Mouse (Mus musculus): ENCODE results near the gene Vps51. TPM values are rescaled to one million over a fixed set of nuclear protein-coding genes. Genes with fewer than 3 reads are reported as not detected.

The Vps51 gene
- polyA plus RNA-seq, 1 experiment, result 47.4 TPM

DNA sequence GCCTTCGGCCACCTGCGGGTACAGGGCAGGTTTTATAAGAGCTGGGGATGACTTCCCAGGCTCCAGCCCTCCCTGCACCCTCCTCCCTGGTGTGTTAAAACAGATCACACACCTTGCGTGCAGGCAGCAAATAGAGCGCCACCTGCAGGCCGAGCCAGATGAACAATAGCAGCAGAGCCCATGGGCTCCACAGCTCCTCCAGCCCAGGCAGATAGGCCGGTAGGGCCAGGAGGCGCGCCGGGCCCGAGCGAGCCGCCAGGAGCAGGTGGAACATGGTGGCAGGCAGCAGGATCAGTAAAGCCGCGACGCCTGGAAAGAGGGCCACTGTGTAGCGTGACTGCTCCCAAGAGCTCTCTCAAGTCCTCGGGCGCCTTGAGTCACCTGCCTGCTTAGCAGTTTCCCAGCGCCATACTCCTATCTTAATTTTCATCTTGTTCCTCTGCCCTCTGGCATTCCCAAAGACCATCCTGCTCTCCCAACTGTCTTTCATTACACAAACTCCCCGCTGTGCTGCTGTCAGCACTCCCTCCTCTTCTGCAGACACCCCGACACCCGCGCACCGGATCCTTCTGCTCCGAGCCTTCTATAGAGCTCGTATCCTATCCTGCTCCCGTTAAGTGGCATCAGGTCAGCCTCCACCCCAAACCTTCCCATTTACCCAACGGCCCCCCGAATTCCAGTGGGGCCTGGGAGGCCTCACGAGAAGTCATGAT lies 9.9 kb downstream of the Vps51 start:
- H3K27ac ChIP-seq (ENCODE audit: insufficient read depth, low read length), result peak overlapping the region; percentile 30; the same call in 1 of the 2 replicates
- no peaks in the 10 kb centered on the region for H3K36me3 ChIP-seq (ENCODE audit: control insufficient read depth, insufficient read depth, low read length, poor library complexity, severe bottlenecking)
- peak overlapping the region; percentile 74 for H3K9ac ChIP-seq (ENCODE audit: low read depth, poor library complexity, severe bottlenecking)
- H3K4me1 ChIP-seq (ENCODE audit: control insufficient read depth, insufficient read depth, low read length), result peaks cover 2% of the 10 kb centered on the region
- peak overlapping the region; percentile 82 for H3K4me3 ChIP-seq (ENCODE audit: low read depth, low read length)
- H3K27me3 ChIP-seq (ENCODE audit: control insufficient read depth, insufficient read depth, low read length, poor library complexity, severe bottlenecking), result no peaks in the 10 kb centered on the region
- TF ChIP-seq CTCF (IDR thresholded peaks at IDR 0.05; ENCODE audit: low read depth, low read length) (peak; percentile 97), EP300 (IDR thresholded peaks at IDR 0.05; ENCODE audit: insufficient read depth, low read depth, low read length) (peak; percentile 41; the same call in 1 of the 2 replicates), POLR2A (IDR thresholded peaks at IDR 0.05; ENCODE audit: insufficient read depth, low read length) (no peak)
- H3K9me3 ChIP-seq (replicated peaks; ENCODE audit: control insufficient read depth, insufficient read depth, low read length, poor library complexity, severe bottlenecking), result no peaks in the 10 kb centered on the region

DNA sequence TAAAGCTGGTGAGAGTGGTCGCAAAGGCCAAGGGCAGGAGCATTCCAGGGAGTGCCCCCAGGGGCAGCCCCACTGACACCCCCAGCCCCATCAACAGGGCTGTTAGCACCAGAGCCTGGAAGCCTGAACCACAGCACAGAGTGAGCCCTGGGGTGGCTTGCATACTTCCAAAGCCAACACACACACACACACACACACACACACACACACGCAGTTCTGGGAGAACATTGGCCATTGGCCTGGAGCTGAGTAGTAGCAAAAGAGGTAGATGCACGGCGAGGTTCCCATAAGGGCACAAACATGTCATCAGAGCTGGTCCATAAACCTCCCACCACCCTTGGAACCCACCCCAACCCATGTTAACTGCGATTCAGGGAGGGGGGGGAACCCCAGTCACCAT lies 10.5 kb downstream of the Vps51 start:
- H3K9ac ChIP-seq (ENCODE audit: low read depth, poor library complexity, severe bottlenecking), result peak overlapping the region; percentile 74
- no peaks in the 10 kb centered on the region for H3K9me3 ChIP-seq (replicated peaks; ENCODE audit: control insufficient read depth, insufficient read depth, low read length, poor library complexity, severe bottlenecking)
- TF ChIP-seq POLR2A (IDR thresholded peaks at IDR 0.05; ENCODE audit: insufficient read depth, low read length), result no peak
- no peak for TF ChIP-seq EP300 (IDR thresholded peaks at IDR 0.05; ENCODE audit: insufficient read depth, low read depth, low read length)
- TF ChIP-seq CTCF (IDR thresholded peaks at IDR 0.05; ENCODE audit: low read depth, low read length), result no peak
- no peaks in the 10 kb centered on the region for H3K27me3 ChIP-seq (ENCODE audit: control insufficient read depth, insufficient read depth, low read length, poor library complexity, severe bottlenecking)
- H3K4me1 ChIP-seq (ENCODE audit: control insufficient read depth, insufficient read depth, low read length), result peaks cover 2% of the 10 kb centered on the region
- H3K27ac ChIP-seq (ENCODE audit: insufficient read depth, low read length), result no peak overlapping the region
- H3K36me3 ChIP-seq (ENCODE audit: control insufficient read depth, insufficient read depth, low read length, poor library complexity, severe bottlenecking), result no peaks in the 10 kb centered on the region
- peak overlapping the region; percentile 44 for H3K4me3 ChIP-seq (ENCODE audit: low read depth, low read length)

DNA sequence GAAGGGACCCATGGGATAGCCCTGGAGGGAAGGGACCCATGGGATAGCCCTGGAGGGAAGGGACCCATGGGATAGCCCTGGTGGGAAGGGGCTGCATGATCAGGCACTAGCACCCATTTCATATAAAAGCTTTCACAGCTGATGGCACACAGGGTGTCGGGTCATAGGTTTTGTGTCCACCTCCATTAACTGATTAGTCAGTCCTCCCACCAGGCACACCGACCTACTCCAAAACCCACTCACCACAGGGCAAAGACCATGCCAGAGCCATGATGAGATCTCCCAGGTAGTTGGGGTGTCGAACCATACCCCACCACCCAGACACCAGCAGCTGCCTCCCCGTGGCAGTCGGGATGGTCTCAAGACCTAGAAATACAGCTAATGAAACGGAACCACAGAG lies 13.9 kb downstream of the Vps51 start:
- Histone ChIP-seq H3K27ac (ENCODE audit: insufficient read depth, low read length) (no peak overlapping the region), H3K9ac (ENCODE audit: low read depth, poor library complexity, severe bottlenecking) (no peak overlapping the region), H3K4me3 (ENCODE audit: low read depth, low read length) (no peak overlapping the region), H3K4me1 (ENCODE audit: control insufficient read depth, insufficient read depth, low read length) (peaks cover under 1% of the 10 kb centered on the region), H3K36me3 (ENCODE audit: control insufficient read depth, insufficient read depth, low read length, poor library complexity, severe bottlenecking) (peaks cover 15% of the 10 kb centered on the region), H3K27me3 (ENCODE audit: control insufficient read depth, insufficient read depth, low read length, poor library complexity, severe bottlenecking) (no peaks in the 10 kb centered on the region), H3K9me3 (replicated peaks; ENCODE audit: control insufficient read depth, insufficient read depth, low read length, poor library complexity, severe bottlenecking) (no peaks in the 10 kb centered on the region)
- TF ChIP-seq POLR2A (IDR thresholded peaks at IDR 0.05; ENCODE audit: insufficient read depth, low read length), result no peak
- no peak for TF ChIP-seq CTCF (IDR thresholded peaks at IDR 0.05; ENCODE audit: low read depth, low read length)
- TF ChIP-seq EP300 (IDR thresholded peaks at IDR 0.05; ENCODE audit: insufficient read depth, low read depth, low read length), result no peak

DNA sequence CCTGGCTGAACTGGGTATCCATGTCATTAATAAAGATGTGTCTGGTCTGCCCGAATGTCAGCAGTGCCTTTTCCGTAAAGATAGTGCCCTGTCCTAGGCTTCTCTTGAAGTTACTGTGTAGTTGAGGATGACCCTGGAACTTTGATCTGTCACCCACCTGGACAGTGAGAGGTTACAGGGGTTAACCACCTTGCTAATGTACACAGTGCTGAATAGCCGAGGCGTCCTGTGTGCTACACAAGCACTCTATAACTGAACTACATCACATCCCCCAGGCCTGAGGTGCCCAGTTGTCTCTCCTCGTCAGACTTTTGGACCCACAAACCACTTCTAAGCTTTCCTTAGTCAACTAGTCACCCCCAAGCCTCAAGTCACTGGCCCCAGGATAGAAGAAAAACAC lies 14.6 kb downstream of the Vps51 start:
- H3K4me3 ChIP-seq (ENCODE audit: low read depth, low read length), result peak overlapping the region; percentile 97; the same call in 1 of the 2 replicates
- no peaks in the 10 kb centered on the region for H3K9me3 ChIP-seq (replicated peaks; ENCODE audit: control insufficient read depth, insufficient read depth, low read length, poor library complexity, severe bottlenecking)
- H3K9ac ChIP-seq (ENCODE audit: low read depth, poor library complexity, severe bottlenecking), result peak overlapping the region; percentile 90
- no peaks in the 10 kb centered on the region for H3K4me1 ChIP-seq (ENCODE audit: control insufficient read depth, insufficient read depth, low read length)
- no peak for TF ChIP-seq POLR2A (IDR thresholded peaks at IDR 0.05; ENCODE audit: insufficient read depth, low read length)
- no peak for TF ChIP-seq CTCF (IDR thresholded peaks at IDR 0.05; ENCODE audit: low read depth, low read length)
- TF ChIP-seq EP300 (IDR thresholded peaks at IDR 0.05; ENCODE audit: insufficient read depth, low read depth, low read length), result no peak
- H3K27me3 ChIP-seq (ENCODE audit: control insufficient read depth, insufficient read depth, low read length, poor library complexity, severe bottlenecking), result no peaks in the 10 kb centered on the region
- no peak overlapping the region for H3K27ac ChIP-seq (ENCODE audit: insufficient read depth, low read length)
- peaks cover 15% of the 10 kb centered on the region for H3K36me3 ChIP-seq (ENCODE audit: control insufficient read depth, insufficient read depth, low read length, poor library complexity, severe bottlenecking)

DNA sequence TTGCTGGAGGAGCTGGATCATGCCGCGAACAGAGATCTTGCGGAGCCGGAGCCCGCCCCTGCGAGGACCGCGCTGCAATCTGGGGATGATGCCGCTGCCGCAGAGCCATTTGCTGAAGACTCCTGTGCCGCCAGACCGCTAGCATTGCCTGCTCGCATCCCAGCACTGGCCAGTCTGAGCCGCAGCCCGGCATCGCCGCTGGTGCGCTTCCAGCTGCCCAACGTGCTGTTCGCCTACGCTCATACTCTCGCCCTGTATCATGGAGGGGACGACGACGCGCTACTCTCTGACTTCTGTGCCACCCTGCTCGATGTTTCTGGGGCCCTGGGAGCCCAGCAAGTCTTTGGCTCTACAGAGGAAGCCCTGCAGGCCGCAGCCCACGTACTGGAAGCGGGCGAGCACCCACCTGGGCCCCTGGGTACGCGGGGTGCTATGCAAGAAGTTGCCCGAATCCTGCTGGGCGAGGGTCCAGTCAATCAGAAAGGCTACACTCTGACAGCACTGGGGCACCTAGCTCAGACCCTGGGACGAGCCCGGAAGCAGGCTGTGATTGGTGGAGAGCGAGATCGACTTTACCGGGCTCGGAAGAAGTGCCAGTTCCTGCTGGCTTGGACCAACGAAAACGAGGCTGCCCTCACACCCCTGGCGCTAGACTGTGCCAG lies 15.3 kb downstream of the Vps51 start:
- no peaks in the 10 kb centered on the region for H3K9me3 ChIP-seq (replicated peaks; ENCODE audit: control insufficient read depth, insufficient read depth, low read length, poor library complexity, severe bottlenecking)

More for the DNA sequence above, 15.3 kb downstream of the Vps51 start:
- no peaks in the 10 kb centered on the region for H3K4me1 ChIP-seq (ENCODE audit: control insufficient read depth, insufficient read depth, low read length)
- peak overlapping the region; percentile 90 for H3K9ac ChIP-seq (ENCODE audit: low read depth, poor library complexity, severe bottlenecking)
- peak overlapping the region; percentile 42 for H3K27ac ChIP-seq (ENCODE audit: insufficient read depth, low read length)
- H3K36me3 ChIP-seq (ENCODE audit: control insufficient read depth, insufficient read depth, low read length, poor library complexity, severe bottlenecking), result peaks cover 15% of the 10 kb centered on the region
- H3K4me3 ChIP-seq (ENCODE audit: low read depth, low read length), result peak overlapping the region; percentile 97
- H3K27me3 ChIP-seq (ENCODE audit: control insufficient read depth, insufficient read depth, low read length, poor library complexity, severe bottlenecking), result no peaks in the 10 kb centered on the region
- no peak for TF ChIP-seq POLR2A (IDR thresholded peaks at IDR 0.05; ENCODE audit: insufficient read depth, low read length)
- no peak for TF ChIP-seq CTCF (IDR thresholded peaks at IDR 0.05; ENCODE audit: low read depth, low read length)
- TF ChIP-seq EP300 (IDR thresholded peaks at IDR 0.05; ENCODE audit: insufficient read depth, low read depth, low read length), result no peak

Data from ES-Bruce4 (cell line).